Mouse (Mus musculus) fat pad, adult 2 months (tissue): ENCODE data around the gene Zfp711.

Experiments
- DNase-seq: peaks from one replicate; pipeline ENCODE4 v3.0.0-alpha.2; 2011; ENCODE audit warnings: low read depth, low spot score; ENCODE audit errors: extremely low read depth

Gene Zfp711

GRCm38 (mm10) chrX:112600511-112601305, at the start of gene Zfp711:
Zfp711 (plus strand) TSS chrX:112600526.
- no peak for DNase-seq

- DNase-seq: no peak
Observed at GRCm38 (mm10) chrX:112567716-112568115, 32.6 kb upstream of the Zfp711 start.

- no peak for DNase-seq
Observed at GRCm38 (mm10) chrX:112601306-112602120, 1.2 kb downstream of the Zfp711 start.

GRCm38 (mm10) chrX:112675525-112675924, 75.2 kb downstream of the Zfp711 start:
- no peak for DNase-seq

GRCm38 (mm10) chrX:112680605-112681004, 80.3 kb downstream of the Zfp711 start:
- no peak for DNase-seq
